Comparison of ENCODE assay signal across 19 mouse cellular contexts in the genomic region with DNA sequence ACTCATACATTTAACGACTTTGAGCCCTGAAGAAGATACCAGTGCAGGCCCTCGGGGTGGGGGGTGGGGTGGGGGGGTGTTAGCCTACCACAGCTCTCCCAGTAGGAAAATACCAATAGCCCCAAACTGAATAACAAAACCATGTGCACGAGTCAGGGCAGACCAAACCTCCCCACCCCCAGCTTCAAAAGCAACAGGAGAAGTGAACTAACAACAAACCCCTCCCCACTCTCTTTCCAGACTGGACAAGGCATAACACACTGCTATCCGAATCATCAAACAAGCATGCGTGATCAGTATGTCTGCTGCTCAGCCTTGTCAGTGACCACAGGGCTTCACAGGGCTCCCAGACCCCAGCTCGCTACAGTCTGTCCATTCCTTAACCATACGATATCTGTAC.
DNase-seq lines count a peak whose midpoint lies in the region; ATAC-seq and TF ChIP-seq lines count a peak whose summit lies in the region.
"Had no signal": no experiment of that assay in that cellular context is flagged by ENCODE, and none has a peak within 500 bp of the region (broad histone marks: within the 10 kb centered on the region; RNA-seq: fewer than 3 reads in every experiment).

No protein-coding gene starts in this region.

- 0 out of 2 replicates have a peak overlapping the region, but pooled peaks have one; percentile 13 for H3K27ac ChIP-seq in heart, embryonic 12.5 days (ENCODE audit: poor library complexity, severe bottlenecking)
- no peak overlapping the region for H3K27ac ChIP-seq in heart, adult 2 months
- H3K27ac ChIP-seq in ES-Bruce4 (ENCODE audit: insufficient read depth, low read length), result peak overlapping the region; percentile 67
- H3K27ac ChIP-seq in limb, embryonic 11.5 days (replicated peaks; ENCODE audit: low read depth, low read length), result peak overlapping the region; percentile 32; the same call in 1 of the 2 replicates
- no peak overlapping the region for H3K27ac ChIP-seq in gastrocnemius, adult 2 months
- H3K27ac ChIP-seq: hindbrain, embryonic 12.5 days had no signal

- no peak for ATAC-seq in heart, embryonic 12.5 days (ENCODE audit: insufficient number of reproducible peaks, low FRiP score)
- ATAC-seq in limb, embryonic 11.5 days (ENCODE audit: insufficient number of reproducible peaks, low FRiP score, low TSS enrichment, low read depth), result no peak
- ATAC-seq in erythroblast, adult 5-6 weeks (replicated peaks; ENCODE audit: low FRiP score, poor library complexity, severe bottlenecking), result no peak
- ATAC-seq: inflammation-experienced regulatory T-cells, adult 6 months; midbrain, embryonic 16.5 days had no signal

- H3K9me3 ChIP-seq in heart, embryonic 12.5 days (replicated peaks), result no peaks in the 10 kb centered on the region
- H3K9me3 ChIP-seq in ES-Bruce4 (replicated peaks; ENCODE audit: control insufficient read depth, insufficient read depth, low read length, poor library complexity, severe bottlenecking), result no peaks in the 10 kb centered on the region
- no peaks in the 10 kb centered on the region for H3K9me3 ChIP-seq in limb, embryonic 11.5 days (ENCODE audit: control insufficient read depth, low read length)
- H3K9me3 ChIP-seq: hindbrain, embryonic 12.5 days had no signal

- H3K79me2 ChIP-seq in heart, adult 2 months (replicated peaks; ENCODE audit: control insufficient read depth, insufficient read depth, low read length), result no peaks in the 10 kb centered on the region

- no peak overlapping the region for H3K4me3 ChIP-seq in heart, embryonic 12.5 days
- no peak overlapping the region for H3K4me3 ChIP-seq in heart, adult 2 months
- H3K4me3 ChIP-seq in ES-Bruce4 (ENCODE audit: low read depth, low read length), result no peak overlapping the region
- no peak overlapping the region for H3K4me3 ChIP-seq in limb, embryonic 11.5 days (ENCODE audit: low read depth, low read length)
- H3K4me3 ChIP-seq in gastrocnemius, adult 2 months, result no peak overlapping the region
- H3K4me3 ChIP-seq: hindbrain, embryonic 12.5 days had no signal

- no peak for TF ChIP-seq CTCF in heart, adult 2 months (IDR thresholded peaks at IDR 0.05)
- no peak for TF ChIP-seq CTCF in ES-Bruce4 (IDR thresholded peaks at IDR 0.05; ENCODE audit: low read depth, low read length)
- TF ChIP-seq CTCF in gastrocnemius, adult 2 months (IDR thresholded peaks at IDR 0.05), result no peak

- H3K36me3 ChIP-seq in heart, embryonic 12.5 days, result no peaks in the 10 kb centered on the region
- H3K36me3 ChIP-seq in heart, adult 2 months (ENCODE audit: control insufficient read depth, insufficient read depth, low read length), result no peaks in the 10 kb centered on the region
- H3K36me3 ChIP-seq in ES-Bruce4 (ENCODE audit: control insufficient read depth, insufficient read depth, low read length, poor library complexity, severe bottlenecking), result no peaks in the 10 kb centered on the region
- no peaks in the 10 kb centered on the region for H3K36me3 ChIP-seq in limb, embryonic 11.5 days (ENCODE audit: control insufficient read depth, insufficient read depth, low read length)
- H3K36me3 ChIP-seq: hindbrain, embryonic 12.5 days had no signal

- H3K4me1 ChIP-seq in heart, embryonic 12.5 days (replicated peaks), result peaks cover 60% of the 10 kb centered on the region
- peaks cover 3% of the 10 kb centered on the region for H3K4me1 ChIP-seq in heart, adult 2 months (ENCODE audit: control insufficient read depth, insufficient read depth, low read length)
- peaks cover 14% of the 10 kb centered on the region for H3K4me1 ChIP-seq in ES-Bruce4 (ENCODE audit: control insufficient read depth, insufficient read depth, low read length)
- H3K4me1 ChIP-seq in limb, embryonic 11.5 days (ENCODE audit: control insufficient read depth, insufficient read depth, low read length), result peaks cover 72% of the 10 kb centered on the region

- no peak overlapping the region for H3K4me2 ChIP-seq in heart, embryonic 12.5 days
- H3K4me2 ChIP-seq in limb, embryonic 11.5 days (ENCODE audit: low read depth, severe bottlenecking), result no peak overlapping the region
- H3K4me2 ChIP-seq: hindbrain, embryonic 12.5 days; liver, embryonic 11.5 days had no signal

- intact Hi-C loops in heart, adult 2 months (cut with DNase I), result no loop called here
- intact Hi-C loops in gastrocnemius, adult 2 months (cut with DNase I), result no loop called here

- DNase-seq in heart, adult 2 months, result no peak
- peak; percentile 73 for DNase-seq in ZHBTc4 (ENCODE audit: low read depth, low spot score)
- no peak for DNase-seq in limb, embryonic 11.5 days (ENCODE audit: low spot score)
- DNase-seq in gastrocnemius, adult 2 months, result no peak
- no peak for DNase-seq in cerebellum, postnatal 25 days
- DNase-seq: cerebellum, adult 18-20 months; cerebellum, postnatal 36 days; gastrocnemius, postnatal 14 days; heart, postnatal 10 days; lung, adult 18-20 months; lung, postnatal 36 days; right cerebral cortex, postnatal 4 days had no signal

- 41% methylated on average over 7 of the region's 7 CpGs for WGBS in heart, embryonic 12.5 days
- 72% methylated on average over 7 of the region's 7 CpGs for WGBS in heart, adult 2 months
- 55% methylated on average over 7 of the region's 7 CpGs for WGBS in limb, embryonic 11.5 days

- no peaks in the 10 kb centered on the region for H3K27me3 ChIP-seq in heart, embryonic 12.5 days (replicated peaks)
- no peaks in the 10 kb centered on the region for H3K27me3 ChIP-seq in heart, adult 2 months (ENCODE audit: control insufficient read depth, insufficient read depth, low read length)
- no peaks in the 10 kb centered on the region for H3K27me3 ChIP-seq in ES-Bruce4 (ENCODE audit: control insufficient read depth, insufficient read depth, low read length, poor library complexity, severe bottlenecking)
- H3K27me3 ChIP-seq in limb, embryonic 11.5 days (ENCODE audit: control insufficient read depth, insufficient read depth, low read length), result no peaks in the 10 kb centered on the region
- H3K27me3 ChIP-seq: hindbrain, embryonic 12.5 days had no signal

- no peak overlapping the region; the same call in 1 of the 2 replicates for H3K9ac ChIP-seq in heart, embryonic 12.5 days
- no peak overlapping the region for H3K9ac ChIP-seq in heart, adult 2 months (ENCODE audit: low read depth, low read length)
- H3K9ac ChIP-seq in ES-Bruce4 (ENCODE audit: low read depth, poor library complexity, severe bottlenecking), result peak overlapping the region; percentile 6; the same call in 1 of the 2 replicates
- no peak overlapping the region for H3K9ac ChIP-seq in limb, embryonic 11.5 days (ENCODE audit: low read length)
- H3K9ac ChIP-seq: hindbrain, embryonic 12.5 days had no signal

- no peak for TF ChIP-seq EP300 in heart, adult 2 months (IDR thresholded peaks at IDR 0.05; ENCODE audit: insufficient read depth, low read depth, low read length)
- TF ChIP-seq EP300 in ES-Bruce4 (IDR thresholded peaks at IDR 0.05; ENCODE audit: insufficient read depth, low read depth, low read length), result peak; percentile 51; the same call in 1 of the 2 replicates

- no peak for TF ChIP-seq POLR2A in heart, adult 2 months (IDR thresholded peaks at IDR 0.05; ENCODE audit: insufficient read depth, low read depth, low read length)
- TF ChIP-seq POLR2A in ES-Bruce4 (IDR thresholded peaks at IDR 0.05; ENCODE audit: insufficient read depth, low read length), result no peak

Comparison
In these comparisons a context has a peak if more than half of its experiments do, and no peak if none do; other contexts are left out.
1. H3K27ac ChIP-seq: peak in heart, embryonic 12.5 days (single experiment), ES-Bruce4 (single experiment) and limb, embryonic 11.5 days (single experiment); none in heart, adult 2 months (single experiment) and gastrocnemius, adult 2 months (single experiment).